In the genomic region with DNA sequence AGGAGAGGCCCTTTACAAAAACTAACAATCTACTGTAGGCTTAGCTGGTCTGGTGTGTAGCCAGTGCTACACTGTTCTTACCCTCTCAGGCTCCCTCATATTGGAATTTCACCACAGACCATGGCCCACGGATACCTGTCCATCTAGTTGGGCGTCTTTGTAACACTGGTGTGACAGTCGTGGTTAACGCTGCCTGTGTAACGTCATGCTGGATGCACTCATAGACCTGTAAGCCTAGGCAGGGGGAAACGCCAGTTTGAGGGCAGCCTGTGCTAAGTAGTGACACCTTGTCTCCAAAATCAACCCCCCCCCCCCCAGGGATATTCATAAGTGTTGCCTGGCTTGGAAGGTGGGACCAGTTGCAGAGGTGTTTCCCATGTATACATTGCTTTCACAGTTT, we compare ENCODE assay signal across 16 mouse cellular contexts. TPM values are rescaled to one million over a fixed set of nuclear protein-coding genes. Genes with fewer than 3 reads are reported as not detected.
DNase-seq lines count a peak whose midpoint lies in the region; ATAC-seq lines count a peak whose summit lies in the region.
"Had no signal": no experiment of that assay in that cellular context is flagged by ENCODE, and none has a peak within 500 bp of the region (broad histone marks: within the 10 kb centered on the region; RNA-seq: fewer than 3 reads in every experiment).

No protein-coding gene starts in this region.

- intact Hi-C loops in heart, postnatal 36 days (cut with DNase I): loop anchor here (10.0 kb wide), 1 partner anchor 283 kb away; no protein-coding TSS in a partner anchor

- WGBS in heart, embryonic 13.5 days: 56% methylated on average over 6 of the region's 6 CpGs
- WGBS in kidney, embryonic 15.5 days: 64% methylated on average over 6 of the region's 6 CpGs

- peak overlapping the region; percentile 59 for H3K4me2 ChIP-seq in heart, embryonic 13.5 days
- 0 out of 2 replicates have a peak overlapping the region, but pooled peaks have one; percentile 2 for H3K4me2 ChIP-seq in kidney, embryonic 15.5 days
- H3K4me2 ChIP-seq: forebrain, embryonic 15.5 days had no signal

- ATAC-seq in heart, embryonic 13.5 days (ENCODE audit: extremely low read depth, insufficient number of reproducible peaks, low FRiP score, low TSS enrichment): no peak
- ATAC-seq in kidney, embryonic 15.5 days (replicated peaks; ENCODE audit: low FRiP score): no peak
- no peak for ATAC-seq in megakaryocyte, adult 5-6 weeks (ENCODE audit: poor library complexity, severe bottlenecking)
- ATAC-seq: forebrain, embryonic 15.5 days; Patski had no signal

- no peaks in the 10 kb centered on the region for H3K27me3 ChIP-seq in heart, embryonic 13.5 days (replicated peaks)
- H3K27me3 ChIP-seq in kidney, embryonic 15.5 days: no peaks in the 10 kb centered on the region
- H3K27me3 ChIP-seq in megakaryocyte, embryonic 14.5 days (replicated peaks): no peaks in the 10 kb centered on the region
- H3K27me3 ChIP-seq: forebrain, embryonic 15.5 days; Patski had no signal

- no peaks in the 10 kb centered on the region for H3K9me3 ChIP-seq in heart, embryonic 13.5 days
- no peaks in the 10 kb centered on the region for H3K9me3 ChIP-seq in kidney, embryonic 15.5 days (replicated peaks)
- no peaks in the 10 kb centered on the region for H3K9me3 ChIP-seq in megakaryocyte, embryonic 14.5 days
- H3K9me3 ChIP-seq: forebrain, embryonic 15.5 days; midbrain, embryonic 10.5 days had no signal

- H3K9ac ChIP-seq in heart, embryonic 13.5 days: peak overlapping the region; percentile 16; the same call in 1 of the 2 replicates
- H3K9ac ChIP-seq in kidney, embryonic 15.5 days: no peak overlapping the region
- H3K9ac ChIP-seq: forebrain, embryonic 15.5 days had no signal

- peak overlapping the region; percentile 39; the same call in 1 of the 2 replicates for H3K27ac ChIP-seq in heart, embryonic 13.5 days (replicated peaks)
- H3K27ac ChIP-seq in kidney, embryonic 15.5 days: no peak overlapping the region
- H3K27ac ChIP-seq: forebrain, embryonic 15.5 days; midbrain, embryonic 10.5 days had no signal

- no peaks in the 10 kb centered on the region for H3K36me3 ChIP-seq in heart, embryonic 13.5 days
- H3K36me3 ChIP-seq in kidney, embryonic 15.5 days: no peaks in the 10 kb centered on the region
- H3K36me3 ChIP-seq in megakaryocyte, embryonic 14.5 days (replicated peaks; ENCODE audit: low read length): peaks cover 2% of the 10 kb centered on the region
- H3K36me3 ChIP-seq: forebrain, embryonic 15.5 days; midbrain, embryonic 10.5 days had no signal

- no peak for DNase-seq in heart, postnatal 36 days
- no peak for DNase-seq in kidney, postnatal 10 days
- peak; percentile 48 to 66 for DNase-seq in natural killer cell, adult 2 months (ENCODE audit: low spot score in 2 of 2)
- DNase-seq in c-Kit-positive CD71-positive TER-119-positive erythroid progenitor cells, embryonic 14.5 days (ENCODE audit: low spot score): no peak
- DNase-seq: adrenal gland, postnatal 14 days; cerebellum, adult 11 months; gastrocnemius, postnatal 25 days; lung, adult 2 months; right cerebral cortex, postnatal 25 days had no signal

- H3K4me3 ChIP-seq in heart, embryonic 13.5 days: no peak overlapping the region
- no peak overlapping the region for H3K4me3 ChIP-seq in kidney, embryonic 15.5 days (replicated peaks)
- peak overlapping the region; percentile 52 for H3K4me3 ChIP-seq in megakaryocyte, embryonic 14.5 days (replicated peaks)
- H3K4me3 ChIP-seq: forebrain, embryonic 15.5 days; midbrain, embryonic 10.5 days had no signal

- H3K4me1 ChIP-seq in heart, embryonic 13.5 days: peaks cover 81% of the 10 kb centered on the region
- H3K4me1 ChIP-seq in kidney, embryonic 15.5 days: peaks cover 76% of the 10 kb centered on the region
- peaks cover 80% of the 10 kb centered on the region for H3K4me1 ChIP-seq in megakaryocyte, embryonic 14.5 days

RNA-seq across cellular contexts. Expression of a gene that starts 4.7 kb away (rescaled TPM):
- polyA plus RNA-seq in heart, embryonic 13.5 days (2015; fragmentation: Nextera tagmentation; extraction: Ambion mirVana): 15.0 and 15.2 TPM in 2 replicates
- 10 to 100 TPM; 15.4 to 21.1 TPM for total RNA-seq in heart, postnatal 36 days (2021)
- 25.9 and 26.9 TPM in 2 replicates for polyA plus RNA-seq in kidney, embryonic 15.5 days (2015; fragmentation: Nextera tagmentation; extraction: Ambion mirVana)
- 8.7 and 14.2 TPM in 2 replicates for polyA plus RNA-seq in megakaryocyte, embryonic 14.5 days (2012; ENCODE audit: insufficient read depth, low replicate concordance)
- 18.2 and 18.8 TPM in 2 replicates for total RNA-seq in megakaryocyte, adult 5-6 weeks (2015)
- total RNA-seq in megakaryocyte, adult 5-6 weeks (2017): 12.9 and 17.9 TPM in 2 replicates

Comparison
In these comparisons a context has a peak if more than half of its experiments do, and no peak if none do; other contexts are left out.
1. DNase-seq: peak in natural killer cell, adult 2 months (2 of 2); none in heart, postnatal 36 days (0 of 2), kidney, postnatal 10 days (single experiment) and c-Kit-positive CD71-positive TER-119-positive erythroid progenitor cells, embryonic 14.5 days (single experiment).